Comparison of ENCODE assay signal across 8 mouse cellular contexts in the genomic region with DNA sequence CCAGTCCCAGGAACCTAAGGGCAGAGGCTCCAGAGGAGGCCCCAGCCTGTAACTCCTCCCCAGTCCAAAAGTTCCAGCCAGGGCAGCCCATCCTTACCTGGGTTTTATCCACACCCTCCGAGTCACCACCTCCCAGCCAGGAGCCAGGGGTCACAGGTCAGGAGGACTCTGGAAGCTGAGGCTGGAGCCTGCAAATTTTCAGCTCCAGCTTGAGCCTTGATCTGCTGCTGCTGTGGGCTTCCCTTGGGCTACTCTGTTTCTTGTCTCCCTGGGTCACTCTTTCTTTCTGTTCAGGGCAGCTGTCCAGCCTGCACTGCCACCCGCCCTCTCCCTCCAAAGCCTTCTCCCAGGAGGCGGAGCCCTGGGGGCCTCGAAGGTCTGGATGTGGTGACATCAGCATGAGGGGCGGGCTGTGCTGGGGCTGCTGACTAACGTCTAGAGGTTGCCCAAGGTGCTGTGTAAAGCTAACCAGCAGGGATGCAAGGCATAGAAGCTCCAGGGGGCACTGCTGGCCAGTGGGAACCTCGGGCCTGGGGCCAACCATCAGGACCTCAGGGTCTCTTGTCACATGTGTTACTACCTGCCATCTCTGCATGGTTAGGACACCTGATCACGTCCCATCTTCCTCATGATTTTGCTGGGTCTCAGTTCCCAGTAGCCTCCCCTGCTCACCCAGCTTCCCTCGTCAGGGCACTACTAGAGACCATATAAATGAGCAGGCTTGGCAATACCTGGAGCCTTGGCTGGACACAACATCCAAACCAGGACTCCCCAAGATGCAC. TPM values are rescaled to one million over a fixed set of nuclear protein-coding genes. Genes with fewer than 3 reads are reported as not detected.
DNase-seq lines count a peak whose midpoint lies in the region; ATAC-seq lines count a peak whose summit lies in the region.

Myo7a (minus strand) TSS at position 346 of the 782 bp plus-strand sequence.

- peak within 1 kb of the TSS; percentile 14; the same call in 1 of the 2 replicates for H3K27ac ChIP-seq in embryonic facial prominence, embryonic 10.5 days (replicated peaks)
- no peak within 1 kb of the TSS for H3K27ac ChIP-seq in hindbrain, embryonic 11.5 days (ENCODE audit: low read depth, low read length)
- peak within 1 kb of the TSS; percentile 0 for H3K27ac ChIP-seq in limb, embryonic 10.5 days

- 0 out of 2 replicates have a peak within 1 kb of the TSS, but pooled peaks have one; percentile 19 for H3K9ac ChIP-seq in hindbrain, embryonic 11.5 days (ENCODE audit: low read depth, low read length)

- no peak for DNase-seq in urinary bladder, adult 2 months (ENCODE audit: low spot score)
- no peak for DNase-seq in urinary bladder, adult 18-20 months (ENCODE audit: low spot score in 2 of 2)
- peak; percentile 57 for DNase-seq in embryonic facial prominence, embryonic 10.5 days (ENCODE audit: low spot score)
- DNase-seq in hindbrain, embryonic 11.5 days (ENCODE audit: low spot score), result peak; percentile 21
- DNase-seq in limb, embryonic 10.5 days (ENCODE audit: low spot score), result peak; percentile 48
- DNase-seq in neural tube, embryonic 10.5 days (ENCODE audit: extremely low spot score, low spot score), result peak; percentile 37
- no peak for DNase-seq in right cerebral cortex, postnatal 14 days

- peak within 1 kb of the TSS; percentile 45 for H3K4me3 ChIP-seq in embryonic facial prominence, embryonic 10.5 days
- no peak within 1 kb of the TSS for H3K4me3 ChIP-seq in hindbrain, embryonic 11.5 days (ENCODE audit: low read depth, low read length)
- H3K4me3 ChIP-seq in limb, embryonic 10.5 days, result peak within 1 kb of the TSS; percentile 41

- H3K4me1 ChIP-seq in embryonic facial prominence, embryonic 10.5 days, result peaks cover 39% of the 10 kb centered on the region
- no peaks in the 10 kb centered on the region for H3K4me1 ChIP-seq in hindbrain, embryonic 11.5 days (replicated peaks; ENCODE audit: control insufficient read depth, insufficient read depth, low read length)
- H3K4me1 ChIP-seq in limb, embryonic 10.5 days, result peaks cover 18% of the 10 kb centered on the region

- peaks cover 15% of the 10 kb centered on the region for H3K27me3 ChIP-seq in embryonic facial prominence, embryonic 10.5 days (replicated peaks; ENCODE audit: low read depth, poor library complexity, severe bottlenecking)
- no peaks in the 10 kb centered on the region for H3K27me3 ChIP-seq in hindbrain, embryonic 11.5 days (ENCODE audit: control insufficient read depth, insufficient read depth, low read length)
- peaks cover 11% of the 10 kb centered on the region; the same call in 1 of the 2 replicates for H3K27me3 ChIP-seq in limb, embryonic 10.5 days (ENCODE audit: low read depth, poor library complexity, severe bottlenecking)

- H3K36me3 ChIP-seq in embryonic facial prominence, embryonic 10.5 days (replicated peaks), result no peaks in the 10 kb centered on the region
- no peaks in the 10 kb centered on the region for H3K36me3 ChIP-seq in hindbrain, embryonic 11.5 days (ENCODE audit: control insufficient read depth, insufficient read depth, low read length)
- no peaks in the 10 kb centered on the region for H3K36me3 ChIP-seq in limb, embryonic 10.5 days

- peak; percentile 44; the same call in 1 of the 2 replicates for ATAC-seq in hindbrain, embryonic 11.5 days (ENCODE audit: low FRiP score)
- no peak for ATAC-seq in cerebellum, adult (ENCODE audit: insufficient number of reproducible peaks, low FRiP score, low TSS enrichment)

- H3K9me3 ChIP-seq in embryonic facial prominence, embryonic 10.5 days, result no peaks in the 10 kb centered on the region
- no peaks in the 10 kb centered on the region for H3K9me3 ChIP-seq in hindbrain, embryonic 11.5 days (ENCODE audit: control insufficient read depth, low read length)
- no peaks in the 10 kb centered on the region for H3K9me3 ChIP-seq in limb, embryonic 10.5 days (replicated peaks)

- WGBS in embryonic facial prominence, embryonic 10.5 days, result 25% methylated on average over 9 of the region's 9 CpGs
- WGBS in hindbrain, embryonic 11.5 days, result 30% methylated on average over 9 of the region's 9 CpGs
- 20% methylated on average over 9 of the region's 9 CpGs for WGBS in limb, embryonic 10.5 days

- H3K4me2 ChIP-seq in hindbrain, embryonic 11.5 days (replicated peaks; ENCODE audit: low read depth, low read length), result peak within 1 kb of the TSS; percentile 38

RNA-seq across cellular contexts. Expression of gene Myo7a, which starts in this region (rescaled TPM):
- 29.5 and 35.3 TPM in 2 replicates for polyA plus RNA-seq in urinary bladder, adult 2 months (2012; rRNA removed)
- polyA plus RNA-seq in embryonic facial prominence, embryonic 10.5 days (2016; fragmentation: Nextera tagmentation; extraction: Ambion mirVana), result 20.4 and 21.8 TPM in 2 replicates
- polyA plus RNA-seq in hindbrain, embryonic 11.5 days (2014; fragmentation: Nextera tagmentation; extraction: Ambion mirVana), result 10.7 and 15.2 TPM in 2 replicates
- 18.6 and 19.1 TPM in 2 replicates for polyA plus RNA-seq in limb, embryonic 10.5 days (2016; fragmentation: Nextera tagmentation; extraction: Ambion mirVana)

Comparison
In these comparisons a context has a peak if more than half of its experiments do, and no peak if none do; other contexts are left out.
1. DNase-seq: peak in embryonic facial prominence, embryonic 10.5 days (single experiment), hindbrain, embryonic 11.5 days (single experiment), limb, embryonic 10.5 days (single experiment) and neural tube, embryonic 10.5 days (single experiment); none in urinary bladder, adult 2 months (single experiment), urinary bladder, adult 18-20 months (0 of 2) and right cerebral cortex, postnatal 14 days (single experiment).